Mouse (Mus musculus) limb, embryonic 13.5 days (tissue): ENCODE data around the gene Tmem97. TPM values are rescaled to one million over a fixed set of nuclear protein-coding genes. Genes with fewer than 3 reads are reported as not detected.

ENCODE experiments used
- ATAC-seq: fragments of 200-750 bp; cut with Nextera tagmentation; 2 replicates; pipeline ENCODE4 v1.8.0; 2017; ENCODE audit warnings: low read depth, moderate number of reproducible peaks, moderate TSS enrichment; ENCODE audit not compliant: low FRiP score
- H3K27ac ChIP-seq: fragments of 300-500 bp; sonication (generic); 2 replicates; pipeline ENCODE4 v1.5.1; 2015; ENCODE audit warnings: inconsistent platforms, mild to moderate bottlenecking, moderate library complexity
- H3K27me3 ChIP-seq: fragments of 300-500 bp; sonication (generic); 2 replicates; pipeline ENCODE4 v1.6.1; 2015; ENCODE audit warnings: mild to moderate bottlenecking, inconsistent platforms
- H3K36me3 ChIP-seq: fragments of 300-500 bp; sonication (generic); 2 replicates; pipeline ENCODE4 v1.6.1; 2015; ENCODE audit warnings: inconsistent platforms, mild to moderate bottlenecking, moderate library complexity
- H3K4me1 ChIP-seq: fragments of 300-500 bp; sonication (generic); 2 replicates; pipeline ENCODE4 v1.6.1; 2015; ENCODE audit warnings: inconsistent platforms
- H3K4me2 ChIP-seq: fragments of 300-500 bp; sonication (generic); replicated peaks from 2 replicates; pipeline ENCODE4 v1.6.1; 2015; ENCODE audit warnings: inconsistent platforms, mild to moderate bottlenecking, moderate library complexity
- H3K4me3 ChIP-seq: fragments of 300-500 bp; sonication (generic); 2 replicates; pipeline ENCODE4 v1.5.1; 2015; ENCODE audit warnings: moderate library complexity, mild to moderate bottlenecking, inconsistent platforms
- H3K9ac ChIP-seq: fragments of 300-500 bp; sonication (generic); 2 replicates; pipeline ENCODE4 v1.6.1; 2015; ENCODE audit warnings: mild to moderate bottlenecking, inconsistent platforms
- H3K9me3 ChIP-seq: fragments of 300-500 bp; sonication (generic); 2 replicates; pipeline ENCODE4 v1.6.1; 2016; ENCODE audit warnings: inconsistent platforms
- WGBS: fragments of 180-500 bp; shearing (Covaris S2); methylation state at CpG from one replicate; pipeline ENCODE4 v1.1.7; 2015; 5-methylcytosine and 5-hydroxymethylcytosine counted together
- polyA plus RNA-seq: library from polyadenylated mRNA; unstranded; fragments of >200 nt; fragmentation: Nextera tagmentation; extraction: Ambion mirVana; gene quantifications from 2 replicates; pipeline ENCODE4 v1.2.1, GENCODE M21; 2015

Gene Tmem97
- polyA plus RNA-seq, 1 experiment from 2014 or later: 74.1 TPM

DNA sequence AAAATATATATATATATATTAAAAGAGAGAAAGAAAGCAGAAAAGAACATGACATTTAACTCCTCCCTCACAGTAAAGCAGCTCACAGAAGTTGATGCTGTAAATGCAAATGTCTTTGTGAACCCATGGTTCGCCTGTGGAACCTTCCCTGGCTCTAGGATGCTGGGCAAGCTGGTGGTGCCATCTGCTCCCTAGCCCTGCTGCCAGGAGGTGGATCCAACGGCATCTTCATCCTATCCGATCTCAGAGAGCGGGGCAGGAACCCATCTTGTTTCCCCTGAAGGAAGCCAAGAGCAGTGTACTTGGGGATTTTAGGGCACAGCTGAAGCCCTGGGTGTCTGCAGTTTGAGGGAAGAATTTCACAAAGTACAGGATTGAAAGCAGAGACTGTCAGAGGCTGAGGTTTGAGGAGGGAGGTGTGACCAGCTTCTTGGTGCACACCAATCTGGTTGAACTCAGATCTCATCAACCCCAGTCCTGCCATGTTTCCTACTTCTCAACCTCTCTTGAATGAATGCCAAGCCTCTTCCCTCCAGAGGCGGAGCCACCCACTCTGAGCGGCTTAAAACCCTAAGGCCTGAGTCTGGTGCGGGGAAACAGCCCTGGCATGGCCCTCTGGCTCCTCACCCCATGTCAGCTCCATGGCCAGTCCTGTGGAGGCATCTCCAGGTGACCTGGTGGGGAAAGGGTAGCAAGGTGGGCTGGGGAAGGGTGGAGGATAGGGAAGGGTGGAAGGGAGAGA lies 47.5 kb downstream of the Tmem97 start, which contains the start of gene Sebox:
Gene Sebox, plus strand, starts transcription at position 539 of the 742 bp plus-strand sequence.
- no peak within 1 kb of the TSS for H3K4me2 ChIP-seq
- no peak within 1 kb of the TSS for H3K4me3 ChIP-seq
- H3K27me3 ChIP-seq: peaks cover 37% of the 10 kb centered on the region
- no peak for ATAC-seq
- no peak within 1 kb of the TSS; the same call in 1 of the 2 replicates for H3K9ac ChIP-seq
- 70% methylated on average over 7 of the region's 7 CpGs for WGBS
- H3K27ac ChIP-seq: no peak within 1 kb of the TSS
- peaks cover 3% of the 10 kb centered on the region for H3K4me1 ChIP-seq
- H3K9me3 ChIP-seq: no peaks in the 10 kb centered on the region
- peaks cover 28% of the 10 kb centered on the region for H3K36me3 ChIP-seq

DNA sequence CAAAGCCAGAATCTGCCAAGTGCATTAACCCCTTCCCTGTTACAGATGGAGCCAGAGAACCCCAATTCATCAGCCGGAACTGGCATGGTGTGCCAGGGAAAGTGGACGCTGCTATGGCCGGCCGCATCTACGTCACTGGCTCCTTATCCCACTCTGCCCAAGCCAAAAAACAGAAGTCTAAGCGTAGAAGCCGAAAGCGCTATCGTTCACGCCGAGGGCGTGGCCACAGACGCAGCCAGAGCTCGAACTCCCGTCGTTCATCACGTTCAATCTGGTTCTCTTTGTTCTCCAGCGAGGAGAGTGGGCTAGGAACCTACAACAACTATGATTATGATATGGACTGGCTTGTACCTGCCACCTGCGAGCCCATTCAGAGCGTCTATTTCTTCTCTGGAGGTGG lies 49.0 kb downstream of the Tmem97 start:
- Histone ChIP-seq H3K9ac (no peak overlapping the region), H3K4me1 (peaks cover 13% of the 10 kb centered on the region), H3K27ac (no peak overlapping the region), H3K9me3 (no peaks in the 10 kb centered on the region), H3K4me3 (no peak overlapping the region), H3K4me2 (no peak overlapping the region), H3K27me3 (peaks cover 44% of the 10 kb centered on the region), H3K36me3 (peaks cover 12% of the 10 kb centered on the region)
- ATAC-seq: no peak
- 79% methylated on average over 20 of the region's 20 CpGs for WGBS

DNA sequence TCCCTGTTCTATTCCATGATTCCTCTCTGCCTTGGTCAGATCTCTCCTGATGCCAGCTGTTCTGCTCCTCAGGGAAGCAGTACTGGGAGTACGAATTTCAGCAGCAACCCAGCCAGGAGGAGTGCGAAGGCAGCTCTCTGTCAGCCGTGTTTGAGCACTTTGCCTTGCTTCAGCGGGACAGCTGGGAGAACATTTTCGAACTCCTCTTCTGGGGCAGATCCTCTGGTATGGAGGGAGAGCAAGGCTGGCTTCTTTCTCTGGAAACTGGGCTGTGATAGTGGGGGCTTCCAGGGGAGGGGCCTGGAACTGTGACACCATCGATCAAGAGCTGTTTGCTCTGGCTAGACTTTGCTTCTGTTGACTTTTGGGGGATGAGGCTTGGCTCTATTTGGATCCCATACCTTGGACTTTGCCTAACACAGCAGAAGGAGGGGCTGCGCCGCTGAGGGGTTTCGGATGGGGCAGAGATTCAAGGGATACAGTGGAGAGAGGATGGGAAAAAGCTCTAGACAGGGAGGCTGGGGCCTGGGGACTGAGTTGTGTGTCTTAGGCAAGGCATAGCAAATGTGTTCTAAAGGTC lies 49.9 kb downstream of the Tmem97 start:
- H3K4me3 ChIP-seq: no peak overlapping the region
- H3K27me3 ChIP-seq: peaks cover 52% of the 10 kb centered on the region
- H3K36me3 ChIP-seq: peaks cover 4% of the 10 kb centered on the region; the same call in 1 of the 2 replicates
- H3K4me1 ChIP-seq: peaks cover 13% of the 10 kb centered on the region
- H3K9me3 ChIP-seq: no peaks in the 10 kb centered on the region
- no peak overlapping the region for H3K9ac ChIP-seq
- no peak overlapping the region for H3K4me2 ChIP-seq
- H3K27ac ChIP-seq: no peak overlapping the region
- 82% methylated on average over 9 of the region's 9 CpGs for WGBS
- no peak for ATAC-seq

DNA sequence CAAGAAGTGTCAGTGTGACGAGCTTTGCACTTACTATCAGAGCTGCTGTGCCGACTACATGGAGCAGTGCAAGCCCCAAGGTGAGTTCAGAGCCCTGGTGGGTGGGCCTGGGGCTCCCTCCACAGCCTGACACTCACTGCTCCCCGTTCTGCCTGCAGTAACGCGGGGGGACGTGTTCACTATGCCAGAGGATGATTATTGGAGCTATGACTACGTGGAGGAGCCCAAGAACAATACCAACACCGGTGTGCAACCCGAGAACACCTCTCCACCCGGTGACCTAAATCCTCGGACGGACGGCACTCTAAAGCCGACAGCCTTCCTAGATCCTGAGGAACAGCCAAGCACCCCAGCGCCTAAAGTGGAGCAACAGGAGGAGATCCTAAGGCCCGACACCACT lies 51.0 kb downstream of the Tmem97 start:
- H3K36me3 ChIP-seq: no peaks in the 10 kb centered on the region
- ATAC-seq: no peak
- H3K4me1 ChIP-seq: peaks cover 13% of the 10 kb centered on the region
- no peak overlapping the region for H3K27ac ChIP-seq
- H3K4me3 ChIP-seq: no peak overlapping the region
- peaks cover 63% of the 10 kb centered on the region for H3K27me3 ChIP-seq
- no peak overlapping the region for H3K9ac ChIP-seq
- 54% methylated on average over 16 of the region's 16 CpGs for WGBS
- H3K9me3 ChIP-seq: no peaks in the 10 kb centered on the region
- H3K4me2 ChIP-seq: no peak overlapping the region

DNA sequence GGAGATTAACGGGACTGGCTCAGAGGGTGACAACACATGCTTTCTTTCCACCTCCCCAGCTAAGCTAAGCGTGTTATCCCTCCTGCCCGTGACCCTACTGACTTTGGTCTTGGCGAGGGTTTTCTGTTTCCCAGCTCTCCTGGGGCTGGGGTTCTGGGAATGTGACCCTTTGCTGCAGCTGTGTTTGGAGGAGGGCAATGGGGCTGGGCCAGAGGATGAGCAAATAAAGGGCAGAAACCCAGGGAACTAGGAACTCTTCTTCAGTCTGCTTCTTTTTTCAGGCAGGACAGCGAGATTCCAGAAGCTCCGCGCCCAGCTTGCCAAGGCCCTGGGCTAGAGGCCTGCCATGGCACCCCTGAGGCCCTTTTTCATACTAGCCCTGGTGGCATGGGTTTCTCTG lies 51.6 kb downstream of the Tmem97 start, which contains the start of gene Vtn:
Gene Vtn, plus strand, starts transcription at position 88 of the 400 bp plus-strand sequence.
- H3K27me3 ChIP-seq: peaks cover 69% of the 10 kb centered on the region
- H3K9ac ChIP-seq: peak within 1 kb of the TSS; percentile 63
- H3K9me3 ChIP-seq: no peaks in the 10 kb centered on the region
- no peak within 1 kb of the TSS; the same call in 1 of the 2 replicates for H3K27ac ChIP-seq
- H3K4me2 ChIP-seq: peak within 1 kb of the TSS; percentile 99
- peaks cover 13% of the 10 kb centered on the region for H3K4me1 ChIP-seq
- ATAC-seq: no peak
- peak within 1 kb of the TSS; percentile 61 for H3K4me3 ChIP-seq
- WGBS: 66% methylated on average over 7 of the region's 7 CpGs
- H3K36me3 ChIP-seq: no peaks in the 10 kb centered on the region

DNA sequence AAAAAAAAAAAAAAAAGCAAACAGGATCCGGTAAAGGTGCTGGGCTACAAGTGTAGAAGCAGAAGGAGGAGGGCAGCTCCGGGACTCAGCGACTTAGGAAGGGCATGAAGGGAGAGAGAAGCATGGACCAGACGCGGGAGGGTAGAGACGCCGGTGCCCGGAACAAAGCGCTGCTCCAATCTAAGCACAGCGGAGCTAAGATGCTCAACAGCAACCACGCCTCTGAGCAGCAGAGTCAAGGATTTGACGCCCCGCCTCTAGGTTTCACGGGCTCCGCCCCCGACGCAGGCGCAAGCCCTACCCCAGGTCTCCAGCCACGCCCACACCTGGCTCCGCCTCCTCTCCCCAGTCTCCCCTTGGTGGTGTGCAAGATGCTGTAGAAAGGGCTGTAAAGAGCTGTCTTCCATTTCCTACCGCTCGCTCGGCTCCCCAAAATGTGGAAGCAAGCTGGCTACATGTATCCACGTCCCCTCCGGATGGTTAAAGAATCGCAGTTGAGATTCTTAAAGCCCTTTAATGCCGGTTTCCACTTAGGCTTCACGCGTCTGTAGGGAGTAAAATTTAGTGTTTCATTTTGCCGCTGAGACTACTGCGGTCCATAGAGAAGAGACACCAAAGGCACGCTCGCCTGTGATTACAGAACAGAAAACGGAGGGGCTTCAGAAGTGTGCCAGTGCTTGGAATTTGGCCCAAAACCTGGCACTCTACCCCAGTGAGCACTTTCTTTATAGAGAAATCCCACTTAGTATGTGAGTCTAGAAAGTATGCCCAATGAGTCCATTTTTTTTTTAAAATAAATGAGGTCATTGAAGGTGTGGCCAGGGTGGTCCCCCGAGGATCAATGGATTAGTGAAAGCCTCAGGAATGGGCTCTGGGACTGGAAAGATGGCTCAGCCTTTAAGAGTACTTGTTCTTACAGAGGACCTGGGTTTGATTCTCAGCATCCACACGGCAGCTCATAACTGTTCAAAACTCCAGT lies 52.7 kb downstream of the Tmem97 start, which contains the start of gene Sarm1:
Gene Sarm1, minus strand, starts transcription at position 211 of the 979 bp plus-strand sequence.
- Histone ChIP-seq H3K4me1 (peaks cover 13% of the 10 kb centered on the region), H3K4me2 (peak within 1 kb of the TSS; percentile 99), H3K27me3 (peaks cover 73% of the 10 kb centered on the region), H3K4me3 (peak within 1 kb of the TSS; percentile 61), H3K9ac (peak within 1 kb of the TSS; percentile 63), H3K36me3 (no peaks in the 10 kb centered on the region), H3K27ac (no peak within 1 kb of the TSS; the same call in 1 of the 2 replicates), H3K9me3 (no peaks in the 10 kb centered on the region)
- WGBS: 4% methylated on average over 36 of the region's 36 CpGs
- peak; percentile 97 for ATAC-seq

DNA sequence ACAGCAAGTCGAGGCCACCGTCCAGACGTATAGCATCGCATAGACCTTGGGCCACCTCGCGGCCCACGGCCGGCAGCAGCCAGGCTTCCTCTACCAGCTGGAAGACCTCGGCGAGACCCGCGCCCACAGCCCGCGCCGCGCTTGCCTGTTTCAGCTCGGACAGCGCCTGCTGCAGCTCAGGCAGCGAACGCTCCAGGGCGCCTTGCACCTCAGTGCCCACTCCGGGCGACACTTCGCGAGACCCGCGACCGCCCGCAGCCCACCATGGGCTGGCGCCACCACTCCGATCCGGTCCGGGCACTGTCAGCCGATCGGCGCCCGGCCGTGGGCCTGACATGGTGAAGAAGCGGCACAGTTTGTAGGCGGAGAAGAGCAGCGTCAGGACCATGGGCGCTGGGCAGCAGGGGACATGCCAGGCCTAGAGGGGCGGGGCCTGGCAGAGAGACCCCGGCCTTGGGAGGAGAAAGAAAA lies 53.5 kb downstream of the Tmem97 start:
- peak overlapping the region; percentile 99 for H3K4me2 ChIP-seq
- peaks cover 78% of the 10 kb centered on the region for H3K27me3 ChIP-seq
- H3K4me3 ChIP-seq: peak overlapping the region; percentile 61
- no peaks in the 10 kb centered on the region for H3K36me3 ChIP-seq
- H3K9me3 ChIP-seq: no peaks in the 10 kb centered on the region
- H3K27ac ChIP-seq: no peak overlapping the region
- peak overlapping the region; percentile 63 for H3K9ac ChIP-seq
- H3K4me1 ChIP-seq: peaks cover 13% of the 10 kb centered on the region
- 1% methylated on average over 38 of the region's 44 CpGs for WGBS
- peak; percentile 57 for ATAC-seq

DNA sequence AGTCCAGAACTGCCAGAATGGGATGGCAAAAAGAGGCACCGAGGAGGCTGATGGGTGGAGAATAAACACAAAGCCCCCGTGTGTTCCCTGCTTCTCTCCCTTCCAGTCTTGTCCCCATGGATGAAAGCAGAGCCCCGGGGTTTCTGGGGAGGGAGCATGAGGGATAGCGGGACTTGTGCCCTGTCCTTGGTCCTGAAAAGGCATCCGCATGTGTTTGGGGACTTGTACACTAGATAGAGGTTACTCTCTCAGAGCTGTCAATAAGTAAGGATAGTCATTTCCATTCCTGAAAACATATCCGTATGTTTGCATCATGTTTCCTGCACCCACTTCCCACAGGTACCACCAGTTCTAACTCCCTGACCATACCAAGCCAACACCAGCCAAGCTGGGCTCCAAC lies 54.7 kb downstream of the Tmem97 start:
- Histone ChIP-seq H3K9ac (no peak overlapping the region), H3K36me3 (no peaks in the 10 kb centered on the region), H3K4me2 (no peak overlapping the region), H3K27me3 (peaks cover 80% of the 10 kb centered on the region), H3K4me1 (peaks cover 16% of the 10 kb centered on the region), H3K4me3 (no peak overlapping the region), H3K27ac (no peak overlapping the region), H3K9me3 (no peaks in the 10 kb centered on the region)
- no peak for ATAC-seq
- WGBS: 4% methylated on average over 6 of the region's 6 CpGs

Other genes starting within 250 kb of the Tmem97 start
- gene Spag5, start 249.2 kb downstream of the Tmem97 start, polyA plus RNA-seq: 39.6 and 45.8 TPM in 2 replicates
- 6.5 and 6.6 TPM in 2 replicates for gene Aldoc, start 227.8 kb downstream of the Tmem97 start, polyA plus RNA-seq
- gene Pigs, start 222.4 kb downstream of the Tmem97 start, polyA plus RNA-seq: 88.5 and 88.9 TPM in 2 replicates
- 70.1 and 74.7 TPM in 2 replicates for gene Unc119, start 207.3 kb downstream of the Tmem97 start, polyA plus RNA-seq
- 0.24 and 0.48 TPM in 2 replicates for gene Foxn1, start 164.2 kb downstream of the Tmem97 start, polyA plus RNA-seq
- not detected in 2 replicates for gene Slc13a2, start 128.6 kb downstream of the Tmem97 start, polyA plus RNA-seq
- 17.1 TPM in 2 replicates for gene Slc46a1, start 85.1 kb downstream of the Tmem97 start, polyA plus RNA-seq
- 2.4 and 2.6 TPM in 2 replicates for gene Sarm1, start 53.0 kb downstream of the Tmem97 start, polyA plus RNA-seq
- gene Vtn, start 51.7 kb downstream of the Tmem97 start, polyA plus RNA-seq: 0.39 and 1.8 TPM in 2 replicates
- not detected in 2 replicates for gene Sebox, start 47.3 kb downstream of the Tmem97 start, polyA plus RNA-seq
- 45.9 and 48.7 TPM in 2 replicates for gene Tmem199, start 38.6 kb downstream of the Tmem97 start, polyA plus RNA-seq
- gene Poldip2, start 38.6 kb downstream of the Tmem97 start, polyA plus RNA-seq: 182 and 186 TPM in 2 replicates
- gene Tnfaip1, start 14.4 kb downstream of the Tmem97 start, polyA plus RNA-seq: 81.4 and 84.8 TPM in 2 replicates
- 165 and 168 TPM in 2 replicates for gene Ift20, start 14.4 kb downstream of the Tmem97 start, polyA plus RNA-seq
- gene Nlk, start 146.6 kb upstream of the Tmem97 start, polyA plus RNA-seq: 11.1 and 12.2 TPM in 2 replicates
- 41.0 and 45.2 TPM in 2 replicates for gene Ccnq, start 201.0 kb upstream of the Tmem97 start, polyA plus RNA-seq